Mouse (Mus musculus): ENCODE data around the gene Lck.

The Lck gene

GRCm38 (mm10) chr4:129507434-129508236, 65.8 kb downstream of the Lck start:
- no peak for DNase-seq

- no peak for DNase-seq
Observed at GRCm38 (mm10) chr4:129505511-129505910, 67.9 kb downstream of the Lck start.

DNA sequence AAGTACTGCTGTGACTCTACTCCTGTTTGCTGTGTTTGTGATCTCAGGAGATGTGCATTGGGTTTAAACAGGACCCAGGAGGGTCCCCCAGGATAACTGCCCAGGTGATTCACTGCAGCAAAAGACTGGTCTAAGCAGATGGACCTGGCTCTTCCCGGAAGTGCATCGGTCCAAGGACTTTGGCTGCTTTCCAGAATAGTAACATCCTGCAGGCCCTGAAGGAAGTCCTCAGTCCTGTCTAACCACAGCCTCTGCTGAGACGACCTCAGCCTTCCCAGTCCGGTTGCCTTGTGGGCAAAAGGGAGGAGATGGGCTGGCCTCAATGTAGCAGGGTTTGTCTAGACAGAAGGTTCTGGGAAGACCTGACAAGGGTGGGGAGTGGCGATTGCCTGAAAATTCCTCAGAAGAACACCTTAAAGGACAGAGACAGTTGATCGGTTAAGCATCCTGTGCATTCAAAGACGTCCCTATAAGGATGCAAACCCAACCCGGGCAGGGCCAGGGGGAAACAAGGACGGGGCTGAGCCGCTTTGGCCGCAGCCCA, 70.5 kb downstream of the Lck start:
- peak; percentile 37 for DNase-seq

DNA sequence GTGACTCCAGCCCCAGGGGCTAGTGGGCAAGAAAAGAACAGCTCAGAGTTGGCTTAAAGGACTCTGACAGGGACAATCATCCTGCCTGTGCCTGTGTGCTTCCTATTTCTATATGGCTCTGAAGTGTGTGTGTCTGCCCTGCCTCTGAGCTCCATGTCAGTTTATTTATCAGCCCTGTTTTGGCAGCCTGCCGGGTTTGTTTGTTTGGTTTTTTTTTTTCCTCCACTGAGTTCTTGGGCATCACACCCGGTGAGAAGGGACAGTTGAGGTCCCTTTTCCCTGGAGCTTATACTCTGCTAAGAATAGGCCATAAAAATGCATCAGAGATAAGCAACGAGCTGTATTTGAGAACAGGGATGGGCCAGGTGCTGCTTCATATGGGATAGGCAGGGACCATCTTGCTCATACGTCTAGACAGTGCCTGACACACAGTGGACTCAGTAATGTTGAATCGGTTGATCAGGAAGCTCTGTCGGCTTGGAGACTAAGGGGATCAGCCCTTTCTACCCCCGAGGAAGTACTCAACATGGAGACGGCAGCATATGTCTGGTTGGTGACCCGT, 71.0 kb downstream of the Lck start:
- DNase-seq: peak; percentile 41

- DNase-seq: peak; percentile 96
Observed at GRCm38 (mm10) chr4:129500607-129501566, 72.6 kb downstream of the Lck start.

DNA sequence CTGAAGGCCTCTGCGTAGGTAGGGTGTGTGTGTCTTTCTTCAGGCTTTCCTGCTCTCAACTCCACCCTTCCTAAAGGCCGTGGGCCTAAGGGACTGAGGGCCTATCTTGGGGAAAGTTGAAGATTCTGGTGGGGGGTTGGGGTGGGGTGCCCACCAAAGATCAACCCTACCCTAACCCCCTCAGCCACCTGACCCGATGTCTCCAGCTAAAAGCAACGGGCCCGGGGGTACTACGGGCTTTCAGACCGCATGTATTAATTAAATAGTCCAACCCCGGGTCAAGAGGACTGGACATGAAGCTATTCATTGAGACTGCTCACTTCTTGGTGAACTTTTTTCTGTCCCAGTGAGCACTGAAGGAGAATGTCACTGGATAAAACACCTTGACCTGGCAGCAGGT, 73.4 kb downstream of the Lck start:
- no peak for DNase-seq

GRCm38 (mm10) chr4:129498941-129499340, 74.5 kb downstream of the Lck start:
- DNase-seq: no peak

Data from lung, postnatal 10 days (tissue).